Mouse (Mus musculus): ENCODE measurements around the gene Fzd7.
A peak's percentile ranks its signal among the peaks of the same experiment; 100 is the strongest.

Gene Fzd7

DNA sequence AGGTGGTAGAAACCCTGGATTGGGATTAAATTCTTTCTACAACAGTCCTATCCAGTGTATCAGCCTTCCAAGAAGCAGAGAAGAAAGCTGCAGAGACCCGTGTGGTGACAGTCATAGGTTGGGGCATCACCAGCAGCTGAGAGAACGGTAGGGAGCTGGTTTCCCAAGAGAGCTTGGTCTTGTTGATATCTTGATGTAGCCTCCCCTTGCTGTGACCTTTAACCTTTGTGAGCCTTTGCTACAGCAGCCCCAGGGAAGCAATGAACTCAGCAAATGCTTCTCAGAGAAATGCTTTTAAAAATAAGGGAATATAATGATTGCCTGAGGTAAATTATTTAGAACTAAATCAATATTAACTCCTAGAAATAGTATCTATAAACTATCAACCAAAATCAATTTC lies 20.1 kb downstream of the Fzd7 start:
- DNase-seq (ENCODE audit: low read depth) = no peak

DNA sequence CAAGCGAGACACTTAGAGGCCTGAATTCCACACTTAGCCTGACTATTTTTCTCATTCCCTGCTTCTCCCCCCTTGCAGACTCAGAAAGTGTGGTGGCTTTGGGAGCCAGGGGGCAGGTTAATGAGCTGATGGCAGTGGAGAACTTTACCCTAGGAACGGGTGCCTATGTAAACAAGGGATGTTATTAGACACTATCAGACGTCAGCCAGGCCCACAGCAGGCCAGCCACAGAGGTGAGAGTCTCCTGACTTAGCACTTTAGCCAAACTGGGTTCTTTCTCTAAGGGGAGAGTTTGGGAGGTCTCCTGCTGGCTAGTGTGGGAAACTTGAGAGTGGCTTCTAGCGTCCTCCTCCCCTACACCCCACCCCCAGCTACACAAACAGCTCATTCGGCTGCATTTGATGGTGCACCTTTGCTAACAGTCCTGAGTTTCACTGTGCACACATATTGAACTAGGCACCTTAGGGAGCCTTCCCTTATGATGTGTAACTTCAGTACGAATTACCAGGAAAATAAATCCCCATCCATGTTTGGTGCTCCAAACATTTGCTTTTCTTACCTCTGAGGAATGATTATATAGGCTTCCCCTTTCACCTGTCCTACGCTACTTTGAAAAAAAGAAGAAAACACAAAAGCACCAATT lies 21.6 kb downstream of the Fzd7 start:
- no peak for DNase-seq (ENCODE audit: low read depth)

DNA sequence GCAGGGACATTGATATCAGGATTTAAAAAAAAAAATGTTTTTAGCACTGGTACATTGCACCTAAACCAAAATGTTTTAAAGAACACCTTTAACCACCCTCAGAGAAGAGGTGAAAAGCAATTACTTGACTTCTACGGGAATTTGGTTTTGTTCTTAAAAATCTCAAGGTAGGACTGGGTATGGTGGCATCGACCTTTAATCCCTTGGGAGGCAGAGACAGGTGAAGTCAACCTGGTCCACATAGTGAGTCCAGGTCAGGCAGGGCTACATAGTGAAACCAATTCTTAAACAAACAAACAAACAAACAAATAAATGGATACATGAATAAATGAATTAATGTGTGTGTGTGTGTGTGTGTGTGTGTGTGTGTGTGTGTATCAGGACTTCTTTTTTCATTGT lies 22.1 kb downstream of the Fzd7 start:
- no peak for DNase-seq (ENCODE audit: low read depth)

DNA sequence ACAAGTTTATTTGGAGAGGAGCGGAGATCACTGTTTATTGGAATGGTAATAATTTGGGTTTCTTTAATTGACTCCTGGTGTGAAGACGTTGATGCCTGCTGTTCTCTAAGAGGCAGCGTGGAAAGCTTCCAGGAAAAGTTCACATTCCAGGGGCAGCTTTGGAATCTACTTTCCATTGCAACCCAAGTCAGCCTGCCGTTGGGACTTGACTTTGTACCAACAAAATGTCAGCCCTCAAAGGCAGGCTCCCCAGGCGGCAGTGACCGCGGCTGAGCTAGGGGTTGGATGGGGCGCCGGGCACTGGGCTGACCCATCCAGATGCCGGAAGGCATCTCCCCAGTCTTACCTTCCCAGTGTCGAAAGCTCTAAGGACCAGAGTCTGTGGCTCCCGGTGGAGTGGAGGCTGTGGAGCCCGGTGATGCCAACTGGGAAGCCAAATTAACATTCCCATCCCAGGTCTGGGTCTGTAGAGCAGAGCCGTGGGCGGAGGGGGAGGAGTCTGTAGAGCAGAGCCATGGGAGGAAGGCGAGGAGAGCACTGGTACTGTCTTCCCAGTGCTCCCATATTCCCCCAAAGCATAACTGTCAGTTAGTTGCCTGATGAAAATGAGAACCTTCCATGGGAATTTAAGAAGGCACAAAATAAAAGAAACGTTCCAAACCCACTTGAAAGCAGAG lies 26.4 kb downstream of the Fzd7 start:
- DNase-seq (ENCODE audit: low read depth) = no peak

DNA sequence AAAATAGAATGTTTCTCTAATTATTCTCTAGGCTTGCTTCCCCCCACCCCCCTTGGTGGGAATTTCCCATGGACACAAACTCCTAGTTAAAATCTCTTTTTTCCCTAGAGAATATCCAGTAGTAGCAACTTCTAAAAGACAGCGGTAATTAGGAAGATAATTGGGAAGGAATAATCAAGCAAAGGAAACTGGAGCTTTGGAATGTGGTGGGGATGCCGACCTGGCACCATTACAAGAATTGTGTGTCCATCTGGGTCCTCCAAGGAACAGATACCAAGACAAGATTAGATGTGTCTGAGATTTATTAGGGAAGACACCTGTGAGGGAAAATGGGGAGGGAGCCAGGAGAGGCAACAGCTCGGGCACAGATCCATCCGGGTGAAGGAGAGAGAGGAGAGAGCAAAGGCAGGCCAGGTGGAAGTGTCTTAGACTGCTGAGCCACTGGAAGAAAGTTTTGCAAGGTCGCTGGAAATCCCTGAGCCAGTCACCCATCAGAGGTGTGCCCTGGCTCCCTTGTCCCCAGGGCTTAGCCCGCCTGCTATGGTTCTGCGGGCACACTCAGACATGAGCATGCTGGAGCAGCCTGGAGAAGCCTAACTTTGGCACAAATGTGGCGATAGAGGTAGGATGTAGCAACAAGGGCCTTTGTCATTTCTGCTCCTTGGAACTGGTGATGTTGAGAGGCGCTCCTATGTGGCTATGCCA lies 29.5 kb downstream of the Fzd7 start:
- DNase-seq (ENCODE audit: low read depth) = no peak

DNA sequence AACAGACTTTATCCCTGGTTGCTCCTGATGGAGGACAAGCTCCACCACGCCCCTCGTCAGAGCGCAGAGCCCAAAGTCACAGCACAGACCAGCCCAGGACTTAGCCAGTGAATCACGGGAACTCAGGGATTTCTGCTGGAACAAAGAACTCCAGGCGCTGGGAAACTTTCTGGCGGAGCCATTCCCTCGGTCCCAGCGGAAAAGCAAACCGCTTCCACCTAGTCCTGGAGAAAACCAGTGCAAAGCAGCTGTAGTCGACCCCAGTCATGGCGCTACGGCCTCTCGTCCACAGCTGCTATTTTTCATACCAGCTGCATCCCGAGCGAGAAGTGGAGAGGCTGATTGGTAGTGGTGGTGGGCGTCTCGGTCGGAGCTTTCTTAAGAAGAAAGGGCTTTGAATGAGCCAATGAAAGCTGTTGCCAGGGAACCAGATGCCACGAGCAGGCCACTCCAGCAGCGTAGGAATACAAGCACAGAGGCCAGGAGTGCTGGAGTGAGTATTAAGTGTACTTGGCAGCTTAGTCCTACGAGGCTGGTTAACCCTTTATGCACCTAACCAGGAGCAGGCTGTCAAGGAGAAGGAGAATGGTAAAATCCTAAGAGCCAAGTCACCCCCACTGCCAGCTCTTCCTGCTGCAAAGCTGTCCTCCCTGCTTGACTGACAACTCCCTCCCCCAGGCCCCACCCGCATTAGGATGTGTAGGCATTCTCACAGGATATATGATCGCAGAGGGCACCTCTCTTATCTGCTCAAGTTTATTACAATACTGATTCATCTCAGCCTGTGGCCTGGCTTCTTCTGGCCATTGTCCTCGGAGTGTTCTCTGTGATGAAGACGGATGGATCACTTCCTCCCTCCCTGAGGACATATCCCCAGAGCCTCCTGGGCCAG lies 34.0 kb downstream of the Fzd7 start, which contains the start of gene Gm973:
TSS of gene Gm973 (plus strand) at position 239 of the 892 bp plus-strand sequence.
- no peak for DNase-seq (ENCODE audit: low read depth)

DNA sequence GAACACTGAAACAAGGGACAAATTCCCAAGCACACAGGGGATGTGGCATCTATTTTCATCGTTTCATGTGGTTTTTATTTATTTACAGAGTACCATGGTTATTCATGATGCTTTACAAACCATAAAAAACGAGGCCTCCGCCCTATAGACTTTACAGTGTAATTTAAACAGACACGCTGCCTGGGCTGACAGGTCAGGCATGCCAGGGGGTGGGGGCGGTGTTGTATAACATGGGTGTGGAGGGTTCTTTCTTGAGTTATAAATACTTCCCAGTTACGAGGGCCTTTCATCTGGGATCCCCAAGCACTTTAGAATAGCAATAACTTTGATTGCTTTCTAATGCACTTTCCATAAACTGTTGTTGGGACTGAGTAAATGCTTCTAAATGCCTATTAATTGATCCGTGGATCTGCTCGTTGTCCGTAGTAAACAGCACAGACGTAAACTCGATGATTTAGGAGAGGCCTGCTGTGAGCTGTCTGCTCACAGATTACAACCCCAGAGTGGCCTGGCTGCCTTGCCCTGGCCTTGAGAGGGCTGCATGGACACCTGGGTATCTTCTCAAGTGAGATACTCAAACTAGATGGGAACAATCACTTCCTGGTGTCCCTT lies 38.1 kb downstream of the Fzd7 start:
- no peak for DNase-seq (ENCODE audit: low read depth)

DNA sequence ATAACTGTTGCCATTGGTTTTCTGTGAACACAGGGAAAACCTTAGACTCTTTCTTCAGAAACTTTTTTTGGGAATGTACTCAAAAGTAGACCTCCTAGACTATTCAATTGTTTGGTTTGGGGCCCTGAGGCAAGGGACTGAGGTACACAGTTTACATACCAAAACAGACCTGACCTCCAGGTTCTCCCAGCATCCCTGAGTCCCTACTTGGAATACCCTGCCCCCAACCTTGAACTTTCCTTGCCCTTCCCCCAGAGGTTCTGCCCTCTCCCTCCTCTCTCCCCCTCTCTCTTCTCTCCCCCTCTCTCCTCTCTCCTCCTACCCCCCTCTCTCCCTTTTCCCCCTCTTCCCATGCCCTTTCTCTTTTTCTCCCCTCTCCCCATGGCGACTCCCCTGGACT lies 40.2 kb downstream of the Fzd7 start:
- no peak for DNase-seq (ENCODE audit: low read depth)

DNA sequence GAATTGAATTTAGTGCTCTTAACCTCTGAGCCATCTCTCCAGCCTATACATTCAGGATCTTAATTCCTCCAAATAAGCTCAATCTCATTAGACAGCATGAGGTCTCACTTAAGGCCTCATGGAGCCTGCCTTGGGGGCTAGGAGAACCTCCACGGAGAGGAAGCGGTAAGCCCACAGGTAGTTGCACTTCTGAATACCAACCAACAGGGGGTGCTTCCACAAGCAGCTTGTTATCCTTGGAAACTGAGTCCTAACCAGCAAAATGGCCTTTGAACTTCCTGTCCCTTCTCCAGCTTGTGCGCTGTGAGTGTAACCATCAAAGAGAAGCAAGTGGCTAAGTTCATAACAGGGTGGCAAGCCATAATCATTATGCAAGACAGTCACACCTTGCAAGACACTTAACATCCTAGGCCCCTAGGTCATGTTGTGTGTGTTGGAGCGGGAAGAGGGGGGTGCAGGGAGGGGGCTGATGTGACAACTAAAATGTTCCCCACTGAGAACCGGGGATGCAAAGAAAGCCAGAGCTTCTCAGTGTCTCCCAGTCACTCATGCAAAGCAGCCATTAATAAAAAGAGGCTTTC lies 41.2 kb downstream of the Fzd7 start:
- peak; percentile 20 for DNase-seq (ENCODE audit: low read depth)

DNA sequence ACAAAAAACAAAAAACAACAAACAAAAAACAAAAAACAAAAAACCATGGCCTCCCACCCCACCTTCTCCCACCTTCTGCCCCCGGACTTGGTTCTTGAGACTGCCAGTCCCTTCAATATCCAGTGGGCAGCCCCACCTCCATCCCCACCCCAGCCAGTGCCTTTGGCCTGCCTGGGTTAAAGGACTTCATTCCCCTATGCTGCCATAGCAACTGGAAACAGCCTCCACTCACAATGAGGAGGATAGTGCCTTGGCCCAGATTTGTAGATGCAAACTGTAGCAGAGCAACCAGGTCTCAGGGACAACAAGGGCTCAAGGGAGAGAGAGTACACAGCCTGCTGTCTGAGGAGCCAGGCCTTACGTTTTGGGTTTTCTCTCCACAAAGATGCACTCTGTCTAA lies 41.8 kb downstream of the Fzd7 start:
- DNase-seq (ENCODE audit: low read depth) = no peak

DNA sequence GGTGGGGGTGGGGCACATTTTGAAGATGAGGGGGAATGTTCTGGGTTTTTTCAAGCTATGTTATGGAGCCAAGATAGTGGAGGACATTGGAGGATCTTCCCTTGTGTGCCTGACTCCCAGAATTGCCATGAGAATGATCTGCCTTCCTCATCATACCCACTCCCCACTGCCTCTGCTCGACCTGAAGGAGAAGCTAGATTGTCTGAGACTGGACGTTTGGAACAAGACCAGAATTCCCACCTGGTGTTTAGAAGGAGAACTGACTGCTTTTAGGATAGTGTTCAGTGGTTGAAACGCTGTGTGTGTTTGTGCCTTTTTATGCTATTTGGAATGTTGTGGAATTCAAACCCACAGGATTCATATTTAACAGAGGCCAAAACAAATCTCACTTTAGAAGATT lies 42.5 kb downstream of the Fzd7 start:
- no peak for DNase-seq (ENCODE audit: low read depth)

DNA sequence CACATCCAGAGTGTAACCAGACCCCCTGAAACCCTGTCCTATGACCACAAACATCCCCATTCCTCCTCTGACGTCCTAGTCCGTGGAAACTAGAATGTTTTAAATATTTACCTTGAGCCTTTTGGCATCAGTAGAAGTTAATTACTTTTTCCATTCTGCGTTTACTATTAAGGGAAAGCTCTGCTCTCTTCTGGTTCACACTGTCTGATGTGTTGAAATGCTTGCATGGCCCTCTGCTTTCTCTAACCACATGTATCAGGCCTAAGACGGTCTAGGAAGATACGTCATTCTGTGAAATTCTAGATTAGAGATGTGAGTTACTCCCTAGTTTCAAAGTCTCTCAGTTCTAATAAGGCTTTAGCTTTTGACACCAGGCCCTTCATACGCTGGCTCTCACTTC lies 45.0 kb downstream of the Fzd7 start:
- DNase-seq (ENCODE audit: low read depth) = no peak

DNA sequence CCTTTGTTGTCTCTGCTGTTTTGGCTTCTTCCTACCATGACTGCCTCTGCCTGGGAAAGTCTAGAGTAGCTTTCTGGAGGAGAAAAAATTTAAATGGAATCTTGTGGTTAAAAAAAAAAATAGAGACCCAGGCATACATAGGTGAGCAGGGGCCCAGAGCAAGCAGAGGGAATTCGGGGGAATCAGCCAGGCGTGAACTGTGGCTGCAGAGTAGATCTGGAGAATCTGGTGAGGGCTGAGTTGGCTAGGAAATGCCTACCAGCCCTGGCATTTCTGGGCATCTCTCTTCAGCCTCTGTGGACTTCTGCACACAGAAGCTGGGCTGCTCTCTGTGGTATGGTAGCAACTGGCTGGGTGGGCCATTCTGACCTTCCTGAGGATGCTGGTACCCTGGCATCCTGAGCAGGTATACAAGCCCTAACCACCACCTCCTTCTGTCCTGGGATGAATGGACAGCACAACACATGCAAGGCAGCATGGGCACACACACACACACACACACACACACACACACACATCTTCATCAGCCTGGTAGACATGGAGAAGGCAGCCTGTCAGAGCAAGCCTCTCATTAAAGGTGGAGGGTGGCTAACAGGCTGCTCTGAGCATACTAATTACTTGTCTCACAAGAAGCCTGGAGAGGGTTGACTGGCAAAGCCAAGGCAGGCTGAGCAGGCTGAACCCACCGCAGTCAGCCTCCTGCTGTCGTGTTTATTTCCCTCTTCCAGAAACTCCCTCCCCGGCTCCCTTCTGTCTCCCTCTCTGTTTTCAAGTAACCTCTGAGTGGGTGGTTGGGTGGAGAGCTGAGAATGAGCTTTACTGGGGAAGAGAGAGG lies 53.0 kb downstream of the Fzd7 start:
- DNase-seq (ENCODE audit: low read depth) = no peak
